ENCODE assay signal across 9 mouse cellular contexts in the genomic region with DNA sequence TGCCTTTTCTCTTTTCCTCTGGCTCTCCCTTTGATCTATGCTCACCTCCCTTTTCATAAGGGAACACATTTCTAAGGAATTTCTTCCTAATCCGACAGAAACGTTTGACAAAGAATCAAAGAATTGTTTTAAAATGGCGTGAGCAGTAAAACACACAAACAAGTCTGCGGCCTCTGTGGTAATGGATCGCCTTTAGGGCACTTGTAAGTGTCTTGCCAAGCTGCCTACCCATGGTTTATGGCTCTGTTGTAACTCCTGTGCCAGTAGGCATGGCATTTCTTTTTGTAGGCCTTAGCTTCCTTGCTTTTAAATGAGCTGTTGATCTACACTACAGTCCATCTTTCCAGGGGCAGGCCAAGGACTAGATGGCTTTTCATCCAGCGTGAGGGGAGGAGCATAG. TPM values are rescaled to one million over a fixed set of nuclear protein-coding genes. Genes with fewer than 3 reads are reported as not detected.
DNase-seq lines count a peak whose midpoint lies in the region; ATAC-seq and TF ChIP-seq lines count a peak whose summit lies in the region.
"Had no signal": no experiment of that assay in that cellular context is flagged by ENCODE, and none has a peak within 500 bp of the region (broad histone marks: within the 10 kb centered on the region; RNA-seq: fewer than 3 reads in every experiment).

No protein-coding gene starts in this region.

- no peak for ATAC-seq in embryonic facial prominence, embryonic 14.5 days (ENCODE audit: low read depth)
- ATAC-seq in intestine, embryonic 16.5 days = no peak
- no peak for ATAC-seq in neural tube, embryonic 14.5 days (ENCODE audit: low read depth)
- no peak for ATAC-seq in erythroid progenitor cell, adult 5-6 weeks (replicated peaks; ENCODE audit: low FRiP score, poor library complexity, severe bottlenecking)
- no peak for ATAC-seq in activated CD4-positive, CD25-positive, alpha-beta regulatory T cell, adult 4 months

- peak overlapping the region; percentile 93 for H3K4me2 ChIP-seq in embryonic facial prominence, embryonic 14.5 days (ENCODE audit: low read depth, low read length)
- H3K4me2 ChIP-seq in intestine, embryonic 16.5 days (ENCODE audit: low read depth, low read length) = peak overlapping the region; percentile 97
- peak overlapping the region; percentile 83 for H3K4me2 ChIP-seq in neural tube, embryonic 14.5 days (ENCODE audit: low read depth, low read length)

- 0 out of 2 replicates have a peak, but pooled peaks cover 3% of the 10 kb centered on the region for H3K27me3 ChIP-seq in embryonic facial prominence, embryonic 14.5 days (replicated peaks; ENCODE audit: control insufficient read depth, insufficient read depth, low read length)
- no peaks in the 10 kb centered on the region for H3K27me3 ChIP-seq in intestine, embryonic 16.5 days (replicated peaks; ENCODE audit: control insufficient read depth, insufficient read depth, low read length)
- H3K27me3 ChIP-seq in neural tube, embryonic 14.5 days (ENCODE audit: control insufficient read depth, insufficient read depth, low read length) = peaks cover 2% of the 10 kb centered on the region; the same call in 1 of the 2 replicates

- H3K27ac ChIP-seq in layer of hippocampus, adult 2 months = peak overlapping the region; percentile 86
- no peak overlapping the region for H3K27ac ChIP-seq in embryonic facial prominence, embryonic 14.5 days (replicated peaks; ENCODE audit: low read depth, low read length)
- H3K27ac ChIP-seq in intestine, embryonic 16.5 days (ENCODE audit: low read length) = no peak overlapping the region
- no peak overlapping the region; the same call in 1 of the 2 replicates for H3K27ac ChIP-seq in neural tube, embryonic 14.5 days (ENCODE audit: low read depth, low read length)

- H3K36me3 ChIP-seq in embryonic facial prominence, embryonic 14.5 days (ENCODE audit: control insufficient read depth, insufficient read depth, low read length) = no peaks in the 10 kb centered on the region
- no peaks in the 10 kb centered on the region for H3K36me3 ChIP-seq in intestine, embryonic 16.5 days (ENCODE audit: control insufficient read depth, insufficient read depth, low read length)
- H3K36me3 ChIP-seq in neural tube, embryonic 14.5 days (ENCODE audit: control insufficient read depth, insufficient read depth, low read length) = no peaks in the 10 kb centered on the region

- peak overlapping the region; percentile 91 for H3K4me3 ChIP-seq in layer of hippocampus, adult 2 months
- H3K4me3 ChIP-seq in embryonic facial prominence, embryonic 14.5 days (ENCODE audit: low read depth, low read length) = peak overlapping the region; percentile 89
- H3K4me3 ChIP-seq in intestine, embryonic 16.5 days (ENCODE audit: low read length) = peak overlapping the region; percentile 86
- peak overlapping the region; percentile 82 for H3K4me3 ChIP-seq in neural tube, embryonic 14.5 days (ENCODE audit: low read depth, low read length)

- H3K4me1 ChIP-seq in embryonic facial prominence, embryonic 14.5 days (ENCODE audit: control insufficient read depth, insufficient read depth, low read length) = peaks cover 8% of the 10 kb centered on the region; the same call in 1 of the 2 replicates
- peaks cover 2% of the 10 kb centered on the region; the same call in 1 of the 2 replicates for H3K4me1 ChIP-seq in intestine, embryonic 16.5 days (ENCODE audit: control insufficient read depth, insufficient read depth, low read length)
- peaks cover 8% of the 10 kb centered on the region for H3K4me1 ChIP-seq in neural tube, embryonic 14.5 days (ENCODE audit: control insufficient read depth, insufficient read depth, low read length)

- H3K9ac ChIP-seq in embryonic facial prominence, embryonic 14.5 days (ENCODE audit: low read depth, low read length) = peak overlapping the region; percentile 69
- H3K9ac ChIP-seq in intestine, embryonic 16.5 days (ENCODE audit: low read depth, low read length) = peak overlapping the region; percentile 83
- peak overlapping the region; percentile 89; the same call in 1 of the 2 replicates for H3K9ac ChIP-seq in neural tube, embryonic 14.5 days (replicated peaks; ENCODE audit: low read depth, low read length)

- 0 out of 2 replicates have a peak, but pooled peaks cover 5% of the 10 kb centered on the region for H3K9me3 ChIP-seq in embryonic facial prominence, embryonic 14.5 days (ENCODE audit: control insufficient read depth, low read length)
- H3K9me3 ChIP-seq in intestine, embryonic 16.5 days (ENCODE audit: control insufficient read depth, low read length) = no peaks in the 10 kb centered on the region
- no peaks in the 10 kb centered on the region for H3K9me3 ChIP-seq in neural tube, embryonic 14.5 days (ENCODE audit: control insufficient read depth, low read length)

- DNase-seq in layer of hippocampus, adult 2 months (ENCODE audit: low spot score in 2 of 2) = no peak
- no peak for DNase-seq in layer of hippocampus, postnatal 10 days (ENCODE audit: low spot score in 2 of 2)
- no peak for DNase-seq in embryonic facial prominence, embryonic 14.5 days (ENCODE audit: low spot score)
- DNase-seq in cerebellum, postnatal 10 days = no peak

- WGBS in embryonic facial prominence, embryonic 14.5 days = 23% methylated on average over 6 of the region's 6 CpGs
- 38% methylated on average over 6 of the region's 6 CpGs for WGBS in intestine, embryonic 16.5 days
- WGBS in neural tube, embryonic 14.5 days = 11% methylated on average over 6 of the region's 6 CpGs

- TF ChIP-seq CTCF in layer of hippocampus, adult 2 months (conservative IDR thresholded peaks at IDR 0.05) = no peak

RNA-seq across cellular contexts. Expression of a gene that starts 0.8 kb away (rescaled TPM):
- total RNA-seq in layer of hippocampus, adult 2 months (2021) = 100 to 1,000 TPM; 145 to 158 TPM
- total RNA-seq in layer of hippocampus, postnatal 10 days (2021) = 100 to 1,000 TPM; 198 to 202 TPM
- 38.9 and 39.0 TPM in 2 replicates for polyA plus RNA-seq in embryonic facial prominence, embryonic 14.5 days (2014; fragmentation: Nextera tagmentation; extraction: Ambion mirVana)
- polyA plus RNA-seq in intestine, embryonic 16.5 days (2015; fragmentation: Nextera tagmentation; extraction: Ambion mirVana) = 15.6 and 17.4 TPM in 2 replicates
- polyA plus RNA-seq in neural tube, embryonic 14.5 days (2014; fragmentation: Nextera tagmentation; extraction: Ambion mirVana) = 85.6 and 86.4 TPM in 2 replicates
- total RNA-seq in erythroid progenitor cell, adult 5-6 weeks (2015; ENCODE audit: low replicate concordance) = 1.3 TPM in 1 of 2 replicates, not detected in the other
- not detected in 2 replicates for total RNA-seq in erythroid progenitor cell, adult 5-6 weeks (2017; ENCODE audit: low replicate concordance)
- polyA plus RNA-seq in activated CD4-positive, CD25-positive, alpha-beta regulatory T cell, adult 4 months (2017; shearing (Covaris generic)) = not detected
- polyA plus RNA-seq: erythroblast, embryonic 14.5 days had no signal

Comparison
In these comparisons a context has a peak if more than half of its experiments do, and no peak if none do; other contexts are left out.
1. RNA of a gene that starts 0.8 kb away (polyA plus RNA-seq): 85.6 to 86.4 TPM in neural tube, embryonic 14.5 days, 38.9 to 39.0 TPM in embryonic facial prominence, embryonic 14.5 days and 15.6 to 17.4 TPM in intestine, embryonic 16.5 days; not detected in activated CD4-positive, CD25-positive, alpha-beta regulatory T cell, adult 4 months; every median in the first group is over 10 times any median in the second.
2. Peak in every context shown above with its lines, with median percentiles within 50 percentile points of each other: H3K4me3 ChIP-seq, H3K4me2 ChIP-seq and H3K9ac ChIP-seq.